Mouse (Mus musculus) MEL (cell line): ENCODE results near the gene Kctd7.

Experiments
- CTCF ChIP-seq, 3 experiments: IDR thresholded peaks in 2 of 3; conservative IDR thresholded peaks in 1 of 3; 2 replicates each; pipeline ENCODE4 v1.5.1; 2011 to 2012; ENCODE audit warnings: low read length in 3 of 3, low read depth in 2 of 3, mild to moderate bottlenecking in 2 of 3, improper control_type of control experiment in 1 of 3, inconsistent platforms in 1 of 3, mixed read lengths in 1 of 3, moderate library complexity in 1 of 3; ENCODE audit not compliant: control insufficient read depth in 1 of 3, insufficient read depth in 1 of 3, poor library complexity in 1 of 3, severe bottlenecking in 1 of 3
- EP300 ChIP-seq, 2 experiments: IDR thresholded peaks; 2 replicates each; pipeline ENCODE4 v1.6.1; 2011; ENCODE audit warnings: improper control_type of control experiment in 2 of 2, low read length in 2 of 2, low read depth in 1 of 2, mild to moderate bottlenecking in 1 of 2
- GATA1 ChIP-seq: IDR thresholded peaks from 2 replicates; pipeline ENCODE4 v1.6.1; 2011; ENCODE audit warnings: low read depth, low read length, improper control_type of control experiment
- MAFK ChIP-seq: IDR thresholded peaks from 2 replicates; pipeline ENCODE4 v1.6.1; 2011; ENCODE audit warnings: low read depth, mild to moderate bottlenecking, low read length, improper control_type of control experiment, borderline replicate concordance
- MXI1 ChIP-seq: IDR thresholded peaks from 2 replicates; pipeline ENCODE4 v1.6.1; 2011; ENCODE audit warnings: mild to moderate bottlenecking, low read depth, low read length, improper control_type of control experiment
- NELFE ChIP-seq: IDR thresholded peaks from 2 replicates; pipeline ENCODE4 v1.6.1; 2011; ENCODE audit warnings: low read depth, low read length, improper control_type of control experiment
- POLR2A ChIP-seq, 2 experiments: IDR thresholded peaks; 2 replicates each; pipeline ENCODE4 v1.6.1; 2011 to 2012; ENCODE audit warnings: low read length in 2 of 2, mild to moderate bottlenecking in 2 of 2, control low read depth in 1 of 2, improper control_type of control experiment in 1 of 2, low read depth in 1 of 2, moderate library complexity in 1 of 2; ENCODE audit not compliant: control insufficient read depth in 1 of 2, insufficient read depth in 1 of 2, poor library complexity in 1 of 2
- POLR2AphosphoS2 ChIP-seq: IDR thresholded peaks from 2 replicates; pipeline ENCODE4 v1.6.1; 2011; ENCODE audit warnings: low read length, improper control_type of control experiment

GRCm38 (mm10) chr5:130124271-130124670 lies 20.4 kb upstream of the Kctd7 start:
- TF ChIP-seq CTCF (IDR thresholded peaks at IDR 0.05 in 2 of 3, conservative IDR thresholded peaks at IDR 0.05 in 1 of 3; ENCODE audit: control insufficient read depth in 1 of 3, insufficient read depth in 1 of 3, low read depth in 2 of 3, low read length in 3 of 3, poor library complexity in 1 of 3, severe bottlenecking in 1 of 3) (no peak), MXI1 (no peak), MAFK (no peak), GATA1 (no peak), POLR2A (IDR thresholded peaks at IDR 0.05; ENCODE audit: control insufficient read depth in 1 of 2, insufficient read depth in 1 of 2, low read depth in 1 of 2, low read length in 2 of 2, poor library complexity in 1 of 2) (no peak), NELFE (no peak), EP300 (IDR thresholded peaks at IDR 0.05; ENCODE audit: low read depth in 1 of 2, low read length in 2 of 2) (no peak), POLR2AphosphoS2 (no peak)
